Mouse (Mus musculus): ENCODE measurements around the gene Gprc5a. TPM values are rescaled to one million over a fixed set of nuclear protein-coding genes. Genes with fewer than 3 reads are reported as not detected.

Gene Gprc5a
- polyA plus RNA-seq, 1 experiment from 2014 or later, result 13.9 TPM

DNA sequence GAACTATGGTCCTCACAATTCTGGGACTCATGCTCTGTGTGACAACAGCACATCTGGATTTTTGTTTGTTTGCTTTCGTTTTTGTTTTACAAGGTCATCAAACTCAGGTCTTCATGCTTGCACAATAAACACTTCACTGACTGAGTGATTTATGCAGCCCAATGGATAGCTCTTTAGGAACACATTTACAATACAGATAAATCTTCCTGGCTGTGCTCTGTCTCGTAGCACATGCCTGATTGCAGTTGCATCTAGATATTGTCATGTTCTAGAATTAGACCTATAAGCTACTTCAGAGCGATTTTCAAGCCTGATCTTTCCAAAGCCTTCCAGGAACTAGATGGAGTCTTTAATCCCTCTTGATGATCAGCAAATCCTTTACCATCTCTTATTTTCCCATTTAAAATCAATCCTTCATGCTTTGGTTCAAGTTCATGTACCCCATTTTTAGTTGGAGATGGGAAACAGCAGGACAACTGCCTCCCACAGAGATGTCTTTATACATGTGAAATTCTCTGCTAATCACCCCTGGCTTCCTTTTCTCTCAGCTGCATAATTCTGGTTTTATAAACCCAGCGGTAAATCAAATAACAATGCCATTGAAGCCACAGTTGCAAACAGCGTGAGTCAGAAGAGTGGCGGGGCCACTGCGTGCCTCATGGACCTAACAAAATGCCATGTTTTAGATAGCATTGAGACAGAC is 47.1 kb downstream of the Gprc5a start:
- whole genome bisulfite sequencing, result 20% methylated on average over 7 of the region's 7 CpGs
- Histone ChIP-seq H3K4me3 (replicated peaks) (no peak overlapping the region), H3K9ac (no peak overlapping the region), H3K27me3 (replicated peaks) (no peaks in the 10 kb centered on the region), H3K36me3 (no peaks in the 10 kb centered on the region), H3K4me2 (no peak overlapping the region), H3K9me3 (no peaks in the 10 kb centered on the region), H3K27ac (no peak overlapping the region), H3K4me1 (no peaks in the 10 kb centered on the region)
- no peak for ATAC-seq (ENCODE audit: insufficient read depth, low FRiP score, low read depth)

GRCm38 (mm10) chr6:135113114-135113436 is 47.6 kb downstream of the Gprc5a start:
- no peak overlapping the region for H3K4me3 ChIP-seq (replicated peaks)
- WGBS, result 19% methylated on average over 6 of the region's 6 CpGs
- no peak overlapping the region for H3K4me2 ChIP-seq
- no peaks in the 10 kb centered on the region for H3K9me3 ChIP-seq
- no peaks in the 10 kb centered on the region for H3K4me1 ChIP-seq
- no peaks in the 10 kb centered on the region for H3K36me3 ChIP-seq
- no peaks in the 10 kb centered on the region for H3K27me3 ChIP-seq (replicated peaks)
- H3K27ac ChIP-seq, result no peak overlapping the region
- H3K9ac ChIP-seq, result no peak overlapping the region
- ATAC-seq (ENCODE audit: insufficient read depth, low FRiP score, low read depth), result no peak

DNA sequence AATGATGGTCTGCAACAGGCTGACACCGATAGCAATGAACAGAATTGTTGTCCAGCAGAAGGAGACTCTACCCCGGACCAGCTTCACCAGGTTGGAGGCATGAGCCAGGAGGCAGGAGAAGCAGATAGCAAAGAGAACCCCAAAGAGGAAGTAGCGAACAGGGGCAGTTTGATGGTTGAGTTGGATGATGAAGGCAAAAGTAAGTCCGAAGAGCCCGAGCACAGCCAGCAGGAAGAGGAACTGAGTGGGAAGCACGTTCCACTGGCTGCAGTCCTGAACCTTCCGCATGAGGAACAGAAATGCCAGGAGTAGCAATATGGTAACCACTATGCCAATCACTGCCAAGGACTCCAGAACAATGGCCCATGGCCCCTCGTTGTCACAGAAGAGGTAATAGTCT is 51.0 kb downstream of the Gprc5a start:
- WGBS, result 91% methylated on average over 8 of the region's 8 CpGs

DNA sequence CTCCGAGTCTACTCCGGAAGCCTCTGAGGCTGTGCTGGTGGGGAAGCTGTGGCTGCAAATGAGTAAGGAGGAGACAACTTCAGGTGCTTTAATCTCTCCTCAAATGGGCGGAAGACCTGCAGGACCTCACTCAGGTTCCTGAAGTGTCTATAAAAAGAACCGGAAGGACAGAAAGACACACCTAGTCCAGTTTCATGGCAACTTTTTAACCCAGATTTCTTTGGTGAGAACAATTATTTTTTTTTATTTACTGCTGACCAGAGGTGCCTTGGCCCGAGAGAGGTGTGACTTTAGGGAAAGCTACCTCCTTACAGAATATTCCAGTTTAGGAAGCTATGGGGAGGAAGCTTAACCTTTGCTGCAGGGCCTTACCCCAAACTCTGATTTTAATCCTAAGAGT is 52.7 kb downstream of the Gprc5a start, which contains the start of gene Gprc5d:
Gene Gprc5d, minus strand, starts transcription at position 101 of the 400 bp plus-strand sequence.
- Histone ChIP-seq H3K9ac (no peak within 1 kb of the TSS), H3K9me3 (no peaks in the 10 kb centered on the region), H3K27me3 (replicated peaks) (no peaks in the 10 kb centered on the region), H3K4me1 (no peaks in the 10 kb centered on the region), H3K4me2 (no peak within 1 kb of the TSS), H3K27ac (no peak within 1 kb of the TSS), H3K36me3 (no peaks in the 10 kb centered on the region), H3K4me3 (replicated peaks) (no peak within 1 kb of the TSS)
- WGBS, result 88% methylated on average over 5 of the region's 5 CpGs
- ATAC-seq (ENCODE audit: insufficient read depth, low FRiP score, low read depth), result no peak

More for the DNA sequence above, 51.0 kb downstream of the Gprc5a start:
- no peaks in the 10 kb centered on the region for H3K9me3 ChIP-seq
- no peak for ATAC-seq (ENCODE audit: insufficient read depth, low FRiP score, low read depth)
- H3K4me1 ChIP-seq, result no peaks in the 10 kb centered on the region
- H3K4me3 ChIP-seq (replicated peaks), result no peak overlapping the region
- no peak overlapping the region for H3K27ac ChIP-seq
- no peaks in the 10 kb centered on the region for H3K27me3 ChIP-seq (replicated peaks)
- H3K4me2 ChIP-seq, result no peak overlapping the region
- H3K36me3 ChIP-seq, result no peaks in the 10 kb centered on the region
- H3K9ac ChIP-seq, result no peak overlapping the region

- Histone ChIP-seq H3K27ac (no peak overlapping the region), H3K9me3 (no peaks in the 10 kb centered on the region), H3K27me3 (replicated peaks) (no peaks in the 10 kb centered on the region), H3K4me3 (replicated peaks) (no peak overlapping the region), H3K36me3 (no peaks in the 10 kb centered on the region), H3K4me1 (no peaks in the 10 kb centered on the region), H3K9ac (no peak overlapping the region), H3K4me2 (no peak overlapping the region)
- no peak for ATAC-seq (ENCODE audit: insufficient read depth, low FRiP score, low read depth)
- 58% methylated on average over 5 of the region's 5 CpGs for WGBS
Measured at GRCm38 (mm10) chr6:135124755-135125380, 59.4 kb downstream of the Gprc5a start.

DNA sequence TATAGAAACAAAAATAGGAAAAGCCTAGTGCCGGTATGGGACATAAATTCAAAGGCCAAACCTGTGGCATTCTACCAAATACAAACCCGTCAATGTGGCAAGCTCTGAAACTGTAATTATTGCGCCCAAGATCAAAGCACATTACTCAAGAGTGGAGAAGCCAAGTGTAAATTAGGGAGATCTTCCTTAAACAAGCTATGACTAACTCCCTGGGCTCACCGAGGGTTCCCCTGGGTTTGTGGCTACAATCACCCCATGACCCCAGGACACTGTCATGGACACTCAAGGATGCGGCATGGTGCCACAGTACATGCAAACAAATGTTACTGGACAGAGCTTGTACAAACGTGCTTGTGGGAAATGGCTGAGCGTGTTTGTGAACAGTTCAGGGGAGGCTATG is 67.6 kb downstream of the Gprc5a start:
- no peak overlapping the region for H3K4me3 ChIP-seq (replicated peaks)
- no peaks in the 10 kb centered on the region for H3K36me3 ChIP-seq
- no peaks in the 10 kb centered on the region for H3K9me3 ChIP-seq
- H3K9ac ChIP-seq, result no peak overlapping the region
- H3K4me2 ChIP-seq, result no peak overlapping the region
- H3K4me1 ChIP-seq, result no peaks in the 10 kb centered on the region
- WGBS, result 86% methylated on average over 7 of the region's 7 CpGs
- no peak for ATAC-seq (ENCODE audit: insufficient read depth, low FRiP score, low read depth)
- no peak overlapping the region for H3K27ac ChIP-seq
- H3K27me3 ChIP-seq (replicated peaks), result no peaks in the 10 kb centered on the region

DNA sequence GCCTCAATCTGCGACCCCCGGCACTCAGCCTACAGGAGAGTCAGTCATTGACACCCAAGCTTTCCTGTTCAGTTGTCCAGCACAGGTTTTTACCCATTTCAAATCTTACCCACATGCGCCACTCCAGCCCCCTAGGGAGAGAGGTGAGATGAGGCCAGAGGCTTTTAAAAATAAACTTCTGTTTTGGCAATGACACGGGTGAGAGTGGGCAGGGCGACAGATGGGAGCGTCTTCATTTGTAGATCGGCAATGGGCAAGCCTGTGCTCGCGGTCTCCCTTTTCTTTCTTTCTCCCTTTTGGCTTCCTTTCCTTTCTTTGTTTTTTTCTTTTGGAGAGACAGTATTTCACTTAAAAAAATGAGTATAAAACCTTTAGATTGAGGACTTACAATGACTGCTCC is 68.0 kb downstream of the Gprc5a start:
- Histone ChIP-seq H3K9ac (no peak overlapping the region), H3K4me3 (replicated peaks) (no peak overlapping the region), H3K36me3 (no peaks in the 10 kb centered on the region), H3K9me3 (no peaks in the 10 kb centered on the region), H3K4me1 (no peaks in the 10 kb centered on the region), H3K27ac (no peak overlapping the region), H3K27me3 (replicated peaks) (no peaks in the 10 kb centered on the region), H3K4me2 (no peak overlapping the region)
- no peak for ATAC-seq (ENCODE audit: insufficient read depth, low FRiP score, low read depth)
- WGBS, result 91% methylated on average over 9 of the region's 9 CpGs

Other genes starting within 250 kb of the Gprc5a start
- 3.6 TPM in 2 replicates for gene Crebl2, start 235.5 kb upstream of the Gprc5a start, polyA plus RNA-seq (2015; fragmentation: Nextera tagmentation; extraction: Ambion mirVana)
- 9.8 and 12.6 TPM in 2 replicates for gene Gpr19, start 167.1 kb upstream of the Gprc5a start, polyA plus RNA-seq (2015; fragmentation: Nextera tagmentation; extraction: Ambion mirVana)
- 17.9 and 19.7 TPM in 2 replicates for gene Cdkn1b, start 145.2 kb upstream of the Gprc5a start, polyA plus RNA-seq (2015; fragmentation: Nextera tagmentation; extraction: Ambion mirVana)
- 3.2 and 3.7 TPM in 2 replicates for gene Apold1, start 83.9 kb upstream of the Gprc5a start, polyA plus RNA-seq (2015; fragmentation: Nextera tagmentation; extraction: Ambion mirVana)
- 98.2 and 99.2 TPM in 2 replicates for gene Ddx47, start 54.0 kb upstream of the Gprc5a start, polyA plus RNA-seq (2015; fragmentation: Nextera tagmentation; extraction: Ambion mirVana)
- gene Gprc5d, start 52.6 kb downstream of the Gprc5a start, polyA plus RNA-seq (2015; fragmentation: Nextera tagmentation; extraction: Ambion mirVana), result not detected in 2 replicates
- 29.7 and 34.3 TPM in 2 replicates for gene Fam234b, start 132.3 kb downstream of the Gprc5a start, polyA plus RNA-seq (2015; fragmentation: Nextera tagmentation; extraction: Ambion mirVana)
- gene Hebp1, start 132.4 kb downstream of the Gprc5a start, polyA plus RNA-seq (2015; fragmentation: Nextera tagmentation; extraction: Ambion mirVana), result 27.6 and 32.2 TPM in 2 replicates
- 0.17 and 0.72 TPM in 2 replicates for gene Gsg1, start 188.7 kb downstream of the Gprc5a start, polyA plus RNA-seq (2015; fragmentation: Nextera tagmentation; extraction: Ambion mirVana)
- gene Pbp2, start 244.8 kb downstream of the Gprc5a start, polyA plus RNA-seq (2015; fragmentation: Nextera tagmentation; extraction: Ambion mirVana), result 1.0 and 4.0 TPM in 2 replicates

All from stomach, embryonic 15.5 days (tissue).